Mouse (Mus musculus) layer of hippocampus, adult 6 months (tissue): ENCODE results near the gene Stam. TPM values are rescaled to one million over a fixed set of nuclear protein-coding genes. Genes with fewer than 3 reads are reported as not detected.

Experiments
- long read RNA-seq, 2 experiments: library from polyadenylated mRNA; unstranded; transcript quantifications; one replicate each; pipeline ENCODE4 v2.0.0; 2019 to 2020
- polyA plus RNA-seq: library from polyadenylated mRNA; unstranded; fragments of <200 nt; fragmentation: Nextera tagmentation; gene quantifications from 2 replicates; pipeline ENCODE4 v1.2.3, GENCODE M21; 2021

The Stam gene
- 60.3 and 60.9 TPM in 2 replicates for polyA plus RNA-seq
- long read RNA-seq, experiment 1, full-length matches to known transcripts = 18 of 34 reads
- long read RNA-seq, experiment 1, partial matches to known transcripts = 10 of 34 reads
- long read RNA-seq, experiment 1, other reads (novel, unspliced or antisense) = 6 of 34 reads
- long read RNA-seq, experiment 2, full-length matches to known transcripts = 125 of 146 reads
- long read RNA-seq, experiment 2, partial matches to known transcripts = 14 of 146 reads
- long read RNA-seq, experiment 2, other reads (novel, unspliced or antisense) = 7 of 146 reads

DNA sequence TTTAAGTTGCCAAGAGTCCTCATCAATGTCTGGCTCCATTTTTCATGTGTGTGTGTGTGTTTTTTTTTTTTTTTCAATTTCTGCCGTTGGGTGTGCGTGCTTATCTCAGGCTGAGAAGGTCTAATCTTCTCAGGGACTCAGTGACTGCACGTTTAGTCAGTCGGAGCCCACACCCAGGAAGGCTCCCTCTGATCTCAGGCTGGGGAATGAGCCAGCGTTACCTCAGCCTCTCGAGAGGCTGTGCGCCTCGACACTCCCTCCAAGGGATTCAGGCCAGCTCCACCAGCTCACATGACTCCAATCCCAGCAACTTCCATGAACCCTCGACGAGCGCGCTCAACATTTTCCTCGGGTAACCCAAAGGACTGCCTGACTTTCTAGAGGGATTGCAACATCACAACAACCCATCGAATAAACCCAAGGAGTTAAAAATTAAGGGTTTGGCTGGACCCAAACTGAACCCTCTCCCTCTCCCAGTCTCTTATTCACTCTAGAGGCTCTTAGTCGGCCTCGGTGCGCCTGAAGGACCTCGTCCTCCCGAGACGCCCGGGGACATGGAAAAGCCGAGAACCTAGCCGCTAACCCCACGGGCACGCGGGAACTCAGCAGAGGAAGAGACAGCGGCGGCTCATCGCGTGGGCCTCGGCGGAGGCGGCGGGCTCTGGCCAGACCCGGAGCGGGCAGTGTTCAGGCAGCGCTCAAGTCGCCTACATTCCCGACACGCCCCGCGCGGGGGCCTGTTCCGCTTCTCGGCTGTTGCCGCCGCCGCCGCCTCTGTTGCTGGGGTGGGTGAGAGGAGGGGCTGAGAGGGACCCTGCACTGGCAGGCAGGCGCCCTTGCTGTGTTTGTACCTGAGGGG lies at the start of gene Stam:
TSS of gene Stam (plus strand) at position 737 of the 859 bp plus-strand sequence.

GRCm38 (mm10) chr2:14055566-14056331 lies 18.1 kb upstream of the Stam start, which contains the start of gene Hacd1:
Gene Hacd1 (minus strand): TSS chr2:14056135.

DNA sequence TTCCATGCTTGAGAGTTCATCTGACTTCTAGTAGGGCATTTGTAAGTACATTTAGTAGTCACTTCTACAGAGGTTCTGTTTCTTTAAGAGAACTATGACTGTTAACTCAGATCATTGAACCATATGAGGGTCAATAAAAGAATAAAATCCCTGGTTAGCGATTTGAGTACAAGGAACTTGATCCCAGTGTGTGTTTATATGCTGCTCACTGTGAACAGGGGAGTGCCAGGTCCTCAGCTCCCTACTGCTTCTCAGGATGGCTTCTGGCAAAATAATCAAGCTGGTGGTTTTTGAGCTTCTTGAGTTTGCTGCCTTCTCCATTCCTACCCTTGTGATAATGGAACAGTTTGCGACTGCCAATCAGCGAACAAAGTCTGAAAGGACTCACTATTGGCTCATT lies 100.4 kb downstream of the Stam start, which contains the start of gene Tmem236:
TSS of gene Tmem236 (plus strand) at position 190 of the 400 bp plus-strand sequence.

Other genes starting within 250 kb of the Stam start
- 22.5 and 22.8 TPM in 2 replicates for gene Hacd1, start 18.0 kb upstream of the Stam start, polyA plus RNA-seq
- 0.04 and 0.05 TPM in 2 replicates for gene Tmem236, start 100.4 kb downstream of the Stam start, polyA plus RNA-seq
- 0.58 and 0.77 TPM in 2 replicates for gene Mrc1, start 155.3 kb downstream of the Stam start, polyA plus RNA-seq